Mouse (Mus musculus) liver, embryonic 12.5 days (tissue): ENCODE measurements around the gene Adh1. TPM values are rescaled to one million over a fixed set of nuclear protein-coding genes. Genes with fewer than 3 reads are reported as not detected.

Experiments
- ATAC-seq: fragments of 200-750 bp; cut with Nextera tagmentation; 2 replicates; pipeline ENCODE4 v1.8.0; 2017; ENCODE audit warnings: moderate number of reproducible peaks, mild to moderate bottlenecking, moderate library complexity
- H3K27ac ChIP-seq: fragments of 300-500 bp; sonication (generic); 2 replicates; pipeline ENCODE4 v1.5.1; 2016; ENCODE audit warnings: mild to moderate bottlenecking
- H3K27me3 ChIP-seq: fragments of 300-500 bp; sonication (generic); replicated peaks from 2 replicates; pipeline ENCODE4 v1.6.1; 2016; ENCODE audit warnings: mild to moderate bottlenecking, moderate library complexity
- H3K36me3 ChIP-seq: fragments of 300-500 bp; sonication (generic); 2 replicates; pipeline ENCODE4 v1.6.1; 2016; ENCODE audit warnings: mild to moderate bottlenecking, moderate library complexity
- H3K4me1 ChIP-seq: fragments of 300-500 bp; sonication (generic); 2 replicates; pipeline ENCODE4 v1.6.1; 2016
- H3K4me2 ChIP-seq: fragments of 300-500 bp; sonication (generic); 2 replicates; pipeline ENCODE4 v1.6.1; 2016; ENCODE audit warnings: mild to moderate bottlenecking, moderate library complexity
- H3K4me3 ChIP-seq: fragments of 300-500 bp; sonication (generic); 2 replicates; pipeline ENCODE4 v1.5.1; 2016; ENCODE audit warnings: mild to moderate bottlenecking, moderate library complexity
- H3K9ac ChIP-seq: fragments of 300-500 bp; sonication (generic); 2 replicates; pipeline ENCODE4 v1.6.1; 2016; ENCODE audit warnings: mild to moderate bottlenecking, moderate library complexity
- H3K9me3 ChIP-seq: fragments of 300-500 bp; sonication (generic); replicated peaks from 2 replicates; pipeline ENCODE4 v1.6.1; 2016; ENCODE audit warnings: mild to moderate bottlenecking, moderate library complexity
- WGBS: fragments of 180-500 bp; shearing (Covaris S2); methylation state at CpG from one replicate; pipeline ENCODE4 v1.1.7; 2016; ENCODE audit not compliant: insufficient replicate concordance; 5-methylcytosine and 5-hydroxymethylcytosine counted together
- polyA plus RNA-seq: library from polyadenylated mRNA; unstranded; fragments of >200 nt; fragmentation: Nextera tagmentation; extraction: Ambion mirVana; gene quantifications from 2 replicates; pipeline ENCODE4 v1.2.1, GENCODE M21; 2016

Adh1 gene
- polyA plus RNA-seq, 1 experiment from 2014 or later = 0.92 TPM

GRCm38 (mm10) chr3:138293298-138293895 lies 32.6 kb downstream of the Adh1 start:
- no peak for ATAC-seq
- no peak overlapping the region for H3K27ac ChIP-seq
- H3K9ac ChIP-seq = no peak overlapping the region
- no peaks in the 10 kb centered on the region for H3K36me3 ChIP-seq
- H3K27me3 ChIP-seq = no peaks in the 10 kb centered on the region
- H3K4me3 ChIP-seq = no peak overlapping the region
- no peaks in the 10 kb centered on the region for H3K4me1 ChIP-seq
- WGBS = 69% methylated on average over 7 of the region's 7 CpGs
- H3K9me3 ChIP-seq = peaks cover 7% of the 10 kb centered on the region; the same call in 1 of the 2 replicates
- no peak overlapping the region for H3K4me2 ChIP-seq

- Histone ChIP-seq H3K36me3 (no peaks in the 10 kb centered on the region), H3K9ac (no peak overlapping the region), H3K27me3 (no peaks in the 10 kb centered on the region), H3K9me3 (peaks cover 7% of the 10 kb centered on the region; the same call in 1 of the 2 replicates), H3K4me3 (no peak overlapping the region), H3K4me1 (no peaks in the 10 kb centered on the region), H3K27ac (no peak overlapping the region), H3K4me2 (no peak overlapping the region)
- ATAC-seq = no peak
- 78% methylated on average over 9 of the region's 9 CpGs for WGBS
Observed at GRCm38 (mm10) chr3:138300130-138300529, 39.3 kb downstream of the Adh1 start.

GRCm38 (mm10) chr3:138302676-138303075 lies 41.9 kb downstream of the Adh1 start:
- H3K9me3 ChIP-seq = peaks cover 7% of the 10 kb centered on the region; the same call in 1 of the 2 replicates
- H3K36me3 ChIP-seq = no peaks in the 10 kb centered on the region
- H3K27me3 ChIP-seq = no peaks in the 10 kb centered on the region
- no peak overlapping the region for H3K9ac ChIP-seq
- 71% methylated on average over 4 of the region's 4 CpGs for WGBS
- no peak for ATAC-seq
- H3K27ac ChIP-seq = no peak overlapping the region
- no peak overlapping the region for H3K4me3 ChIP-seq
- H3K4me2 ChIP-seq = no peak overlapping the region
- no peaks in the 10 kb centered on the region for H3K4me1 ChIP-seq

- Histone ChIP-seq H3K27me3 (no peaks in the 10 kb centered on the region), H3K27ac (no peak overlapping the region), H3K4me2 (no peak overlapping the region), H3K9me3 (no peaks in the 10 kb centered on the region), H3K9ac (no peak overlapping the region), H3K4me1 (no peaks in the 10 kb centered on the region), H3K4me3 (no peak overlapping the region), H3K36me3 (no peaks in the 10 kb centered on the region)
- WGBS = 72% methylated on average over 6 of the region's 6 CpGs
- ATAC-seq = no peak
Observed at GRCm38 (mm10) chr3:138303771-138304488, 43.1 kb downstream of the Adh1 start.

GRCm38 (mm10) chr3:138304489-138304871 lies 43.7 kb downstream of the Adh1 start:
- no peak overlapping the region for H3K4me2 ChIP-seq
- no peak overlapping the region for H3K27ac ChIP-seq
- no peaks in the 10 kb centered on the region for H3K36me3 ChIP-seq
- H3K27me3 ChIP-seq = no peaks in the 10 kb centered on the region
- H3K4me1 ChIP-seq = no peaks in the 10 kb centered on the region
- no peak overlapping the region for H3K4me3 ChIP-seq
- H3K9ac ChIP-seq = no peak overlapping the region
- 46% methylated on average over 4 of the region's 4 CpGs for WGBS
- ATAC-seq = no peak
- H3K9me3 ChIP-seq = no peaks in the 10 kb centered on the region

- H3K9me3 ChIP-seq = no peaks in the 10 kb centered on the region
- no peaks in the 10 kb centered on the region for H3K27me3 ChIP-seq
- no peak overlapping the region for H3K4me2 ChIP-seq
- no peak for ATAC-seq
- no peak overlapping the region for H3K27ac ChIP-seq
- H3K36me3 ChIP-seq = no peaks in the 10 kb centered on the region
- H3K4me3 ChIP-seq = no peak overlapping the region
- H3K4me1 ChIP-seq = no peaks in the 10 kb centered on the region
- no peak overlapping the region for H3K9ac ChIP-seq
- 56% methylated on average over 10 of the region's 10 CpGs for WGBS
Observed at GRCm38 (mm10) chr3:138305486-138306289, 44.9 kb downstream of the Adh1 start.

- Histone ChIP-seq H3K4me2 (0 out of 2 replicates have a peak overlapping the region, but pooled peaks have one; percentile 25), H3K27me3 (no peaks in the 10 kb centered on the region), H3K27ac (no peak overlapping the region), H3K9me3 (no peaks in the 10 kb centered on the region), H3K4me1 (no peaks in the 10 kb centered on the region), H3K9ac (no peak overlapping the region), H3K36me3 (no peaks in the 10 kb centered on the region), H3K4me3 (no peak overlapping the region)
- no peak for ATAC-seq
- 54% methylated on average over 8 of the region's 8 CpGs for WGBS
Observed at GRCm38 (mm10) chr3:138306290-138306683, 45.5 kb downstream of the Adh1 start.

- no peak for ATAC-seq
- Histone ChIP-seq H3K4me3 (no peak overlapping the region), H3K27me3 (no peaks in the 10 kb centered on the region), H3K9ac (no peak overlapping the region), H3K4me1 (no peaks in the 10 kb centered on the region), H3K27ac (no peak overlapping the region), H3K4me2 (no peak overlapping the region), H3K36me3 (no peaks in the 10 kb centered on the region), H3K9me3 (no peaks in the 10 kb centered on the region)
- 74% methylated on average over 8 of the region's 8 CpGs for WGBS
Observed at GRCm38 (mm10) chr3:138309910-138310309, 49.1 kb downstream of the Adh1 start.

- Histone ChIP-seq H3K36me3 (no peaks in the 10 kb centered on the region), H3K4me3 (no peak overlapping the region), H3K4me1 (no peaks in the 10 kb centered on the region), H3K4me2 (no peak overlapping the region), H3K9ac (no peak overlapping the region), H3K27ac (no peak overlapping the region), H3K27me3 (no peaks in the 10 kb centered on the region), H3K9me3 (no peaks in the 10 kb centered on the region)
- ATAC-seq = no peak
- WGBS = 62% methylated on average over 6 of the region's 6 CpGs
Observed at GRCm38 (mm10) chr3:138311015-138311414, 50.2 kb downstream of the Adh1 start.

- WGBS = 63% methylated on average over 5 of the region's 5 CpGs
- H3K4me1 ChIP-seq = no peaks in the 10 kb centered on the region
- H3K36me3 ChIP-seq = no peaks in the 10 kb centered on the region
- no peaks in the 10 kb centered on the region for H3K9me3 ChIP-seq
- no peak for ATAC-seq
- H3K4me3 ChIP-seq = no peak within 1 kb of the TSS
- H3K27ac ChIP-seq = no peak within 1 kb of the TSS
- no peak within 1 kb of the TSS for H3K4me2 ChIP-seq
- H3K9ac ChIP-seq = no peak within 1 kb of the TSS
- no peaks in the 10 kb centered on the region for H3K27me3 ChIP-seq
Observed at GRCm38 (mm10) chr3:138312965-138313364, 52.2 kb downstream of the Adh1 start, which contains the start of gene Adh6a. TSS of gene Adh6a (plus strand) at chr3:138313286.

GRCm38 (mm10) chr3:138316908-138317472 lies 56.2 kb downstream of the Adh1 start:
- no peaks in the 10 kb centered on the region for H3K9me3 ChIP-seq
- WGBS = 70% methylated on average over 2 of the region's 2 CpGs
- no peak overlapping the region for H3K27ac ChIP-seq
- no peak overlapping the region for H3K4me3 ChIP-seq
- H3K4me1 ChIP-seq = no peaks in the 10 kb centered on the region
- no peak for ATAC-seq
- H3K4me2 ChIP-seq = no peak overlapping the region
- H3K9ac ChIP-seq = no peak overlapping the region
- no peaks in the 10 kb centered on the region for H3K36me3 ChIP-seq
- H3K27me3 ChIP-seq = no peaks in the 10 kb centered on the region

- H3K9me3 ChIP-seq = no peaks in the 10 kb centered on the region
- no peaks in the 10 kb centered on the region for H3K4me1 ChIP-seq
- ATAC-seq = no peak
- no peak overlapping the region for H3K9ac ChIP-seq
- no peaks in the 10 kb centered on the region for H3K36me3 ChIP-seq
- 84% methylated on average over 17 of the region's 17 CpGs for WGBS
- no peak overlapping the region for H3K4me2 ChIP-seq
- no peak overlapping the region for H3K4me3 ChIP-seq
- H3K27me3 ChIP-seq = no peaks in the 10 kb centered on the region
- H3K27ac ChIP-seq = no peak overlapping the region
Observed at GRCm38 (mm10) chr3:138325001-138325400, 64.2 kb downstream of the Adh1 start.
